Mouse (Mus musculus): Measurements from ENCODE around the gene Ryk. TPM values are rescaled to one million over a fixed set of nuclear protein-coding genes. Genes with fewer than 3 reads are reported as not detected.
A peak's percentile ranks its signal among the peaks of the same experiment; 100 is the strongest.

The Ryk gene
- polyA plus RNA-seq, 1 experiment from 2014 or later = 11.9 TPM

- Histone ChIP-seq H3K9me3 (no peaks in the 10 kb centered on the region), H3K4me1 (replicated peaks) (peaks cover 45% of the 10 kb centered on the region), H3K4me3 (peak overlapping the region; percentile 70), H3K27ac (replicated peaks) (no peak overlapping the region), H3K36me3 (no peaks in the 10 kb centered on the region), H3K4me2 (peak overlapping the region; percentile 67), H3K27me3 (no peaks in the 10 kb centered on the region), H3K9ac (peak overlapping the region; percentile 98)
- 53% methylated on average over 9 of the region's 9 CpGs for WGBS
- no peak for ATAC-seq (ENCODE audit: low read depth)
These were observed 1.6 kb downstream of the Ryk start for GRCm38 (mm10) chr9:102836279-102836678.

- Histone ChIP-seq H3K4me3 (no peak overlapping the region), H3K36me3 (no peaks in the 10 kb centered on the region), H3K27me3 (no peaks in the 10 kb centered on the region), H3K4me2 (peak overlapping the region; percentile 13; the same call in 1 of the 2 replicates), H3K9me3 (no peaks in the 10 kb centered on the region), H3K27ac (replicated peaks) (peak overlapping the region; percentile 42; the same call in 1 of the 2 replicates), H3K4me1 (replicated peaks) (peaks cover 76% of the 10 kb centered on the region), H3K9ac (peak overlapping the region; percentile 49)
- 40% methylated on average over 16 of the region's 16 CpGs for WGBS
- peak; percentile 44; the same call in 1 of the 2 replicates for ATAC-seq (ENCODE audit: low read depth)
These were observed 6.4 kb downstream of the Ryk start for GRCm38 (mm10) chr9:102840792-102841778.

DNA sequence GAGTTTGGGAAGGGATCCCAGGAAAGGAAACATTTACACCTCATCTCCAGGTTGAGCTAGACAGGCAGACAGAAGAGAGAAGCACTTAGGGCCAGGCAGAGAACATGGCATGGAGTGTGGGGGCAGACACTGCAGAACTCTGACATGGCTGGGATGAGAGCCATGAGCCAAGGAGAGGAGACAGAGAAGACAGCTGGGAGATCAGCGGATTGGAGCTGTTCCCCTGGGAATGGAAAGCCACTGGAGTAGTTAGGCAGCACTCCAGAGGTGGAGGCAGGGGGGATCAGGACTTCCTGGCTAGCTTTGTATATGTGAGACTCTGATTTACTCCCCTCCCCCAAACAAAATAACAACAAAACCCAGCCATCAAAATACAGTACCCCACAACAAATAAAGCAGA is 7.1 kb downstream of the Ryk start:
- Histone ChIP-seq H3K36me3 (no peaks in the 10 kb centered on the region), H3K4me2 (no peak overlapping the region), H3K9ac (no peak overlapping the region), H3K9me3 (no peaks in the 10 kb centered on the region), H3K4me1 (replicated peaks) (peaks cover 74% of the 10 kb centered on the region), H3K27me3 (no peaks in the 10 kb centered on the region), H3K4me3 (no peak overlapping the region), H3K27ac (replicated peaks) (no peak overlapping the region)
- WGBS = 29% methylated on average over 1 of the region's 1 CpGs
- no peak; the same call in 1 of the 2 replicates for ATAC-seq (ENCODE audit: low read depth)

DNA sequence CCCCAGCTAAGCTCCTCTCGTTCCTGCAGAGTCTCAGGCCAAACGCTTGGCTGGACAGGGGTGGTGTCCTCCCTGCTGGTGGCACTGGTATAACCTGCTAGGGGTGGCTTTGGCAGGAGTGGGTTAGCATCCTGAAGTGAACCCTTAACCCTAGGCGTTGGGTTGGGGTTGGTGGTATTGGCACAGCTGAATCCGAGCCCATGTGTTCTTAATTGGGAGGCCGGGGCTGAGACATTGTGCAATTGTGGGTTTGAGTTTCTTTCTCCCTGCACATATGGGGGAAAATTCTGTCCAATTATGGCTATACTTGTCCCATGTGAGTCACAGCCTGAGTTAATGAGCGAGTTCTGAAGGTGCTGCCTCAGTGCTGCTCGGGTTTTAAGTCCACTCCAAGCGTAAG is 7.8 kb downstream of the Ryk start:
- no peak overlapping the region for H3K9ac ChIP-seq
- H3K36me3 ChIP-seq = no peaks in the 10 kb centered on the region
- no peaks in the 10 kb centered on the region for H3K9me3 ChIP-seq
- H3K27ac ChIP-seq (replicated peaks) = no peak overlapping the region
- H3K4me1 ChIP-seq (replicated peaks) = peaks cover 74% of the 10 kb centered on the region
- WGBS = 74% methylated on average over 8 of the region's 8 CpGs
- ATAC-seq (ENCODE audit: low read depth) = no peak
- H3K4me2 ChIP-seq = no peak overlapping the region
- no peaks in the 10 kb centered on the region for H3K27me3 ChIP-seq
- H3K4me3 ChIP-seq = no peak overlapping the region

DNA sequence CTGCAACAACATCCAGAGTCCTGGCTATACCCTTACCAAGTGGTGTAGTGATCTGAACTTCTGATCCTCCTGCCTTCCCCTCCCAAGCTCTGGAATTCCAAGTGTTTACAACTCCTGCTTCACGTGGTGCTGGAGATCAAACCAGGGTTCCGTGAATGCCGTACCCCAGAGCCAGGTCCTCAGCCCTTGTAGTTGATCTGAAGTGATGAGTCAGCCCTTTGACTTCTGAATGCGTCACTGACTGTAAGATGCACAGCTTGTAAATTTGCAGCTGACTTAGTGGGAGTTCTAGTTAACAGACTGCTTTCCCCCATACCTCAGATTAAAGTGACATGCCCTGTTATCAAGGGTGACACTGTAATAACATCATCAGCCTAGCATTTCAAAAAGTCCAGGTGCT is 8.9 kb downstream of the Ryk start:
- Histone ChIP-seq H3K4me1 (replicated peaks) (peaks cover 82% of the 10 kb centered on the region), H3K36me3 (no peaks in the 10 kb centered on the region), H3K27me3 (no peaks in the 10 kb centered on the region), H3K27ac (replicated peaks) (no peak overlapping the region), H3K9ac (no peak overlapping the region), H3K9me3 (no peaks in the 10 kb centered on the region), H3K4me2 (no peak overlapping the region), H3K4me3 (no peak overlapping the region)
- ATAC-seq (ENCODE audit: low read depth) = no peak
- WGBS = 31% methylated on average over 4 of the region's 4 CpGs

DNA sequence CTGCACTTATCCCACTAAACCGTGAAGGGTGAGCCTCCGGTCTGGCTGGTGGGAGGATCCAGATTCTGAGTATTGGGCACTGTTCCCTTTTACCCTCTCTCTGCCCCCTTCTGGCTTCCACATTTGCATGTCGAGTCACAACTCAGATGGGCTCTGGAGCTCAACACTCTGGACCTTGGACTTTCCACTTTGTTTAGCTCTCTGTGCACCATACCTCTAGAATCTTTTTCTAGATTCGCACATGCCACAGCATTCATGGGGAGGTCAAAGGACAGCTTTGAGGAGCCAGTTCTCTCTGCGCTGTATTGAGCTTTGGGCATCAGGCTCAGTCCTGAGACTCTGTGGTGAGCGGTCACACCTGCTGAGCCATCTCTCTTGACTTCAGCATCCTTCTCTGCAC is 11.1 kb downstream of the Ryk start:
- no peak for ATAC-seq (ENCODE audit: low read depth)
- Histone ChIP-seq H3K27ac (replicated peaks) (no peak overlapping the region), H3K9me3 (no peaks in the 10 kb centered on the region), H3K4me1 (replicated peaks) (peaks cover 71% of the 10 kb centered on the region), H3K4me2 (no peak overlapping the region), H3K36me3 (no peaks in the 10 kb centered on the region), H3K27me3 (no peaks in the 10 kb centered on the region), H3K4me3 (no peak overlapping the region), H3K9ac (no peak overlapping the region)
- 73% methylated on average over 6 of the region's 6 CpGs for WGBS

- Histone ChIP-seq H3K27ac (replicated peaks) (no peak overlapping the region), H3K4me1 (replicated peaks) (peaks cover 66% of the 10 kb centered on the region), H3K4me3 (no peak overlapping the region), H3K36me3 (no peaks in the 10 kb centered on the region), H3K9me3 (no peaks in the 10 kb centered on the region), H3K4me2 (no peak overlapping the region), H3K9ac (no peak overlapping the region), H3K27me3 (no peaks in the 10 kb centered on the region)
- WGBS = 89% methylated on average over 5 of the region's 5 CpGs
- ATAC-seq (ENCODE audit: low read depth) = no peak
These were observed 11.6 kb downstream of the Ryk start for GRCm38 (mm10) chr9:102846348-102846747.

DNA sequence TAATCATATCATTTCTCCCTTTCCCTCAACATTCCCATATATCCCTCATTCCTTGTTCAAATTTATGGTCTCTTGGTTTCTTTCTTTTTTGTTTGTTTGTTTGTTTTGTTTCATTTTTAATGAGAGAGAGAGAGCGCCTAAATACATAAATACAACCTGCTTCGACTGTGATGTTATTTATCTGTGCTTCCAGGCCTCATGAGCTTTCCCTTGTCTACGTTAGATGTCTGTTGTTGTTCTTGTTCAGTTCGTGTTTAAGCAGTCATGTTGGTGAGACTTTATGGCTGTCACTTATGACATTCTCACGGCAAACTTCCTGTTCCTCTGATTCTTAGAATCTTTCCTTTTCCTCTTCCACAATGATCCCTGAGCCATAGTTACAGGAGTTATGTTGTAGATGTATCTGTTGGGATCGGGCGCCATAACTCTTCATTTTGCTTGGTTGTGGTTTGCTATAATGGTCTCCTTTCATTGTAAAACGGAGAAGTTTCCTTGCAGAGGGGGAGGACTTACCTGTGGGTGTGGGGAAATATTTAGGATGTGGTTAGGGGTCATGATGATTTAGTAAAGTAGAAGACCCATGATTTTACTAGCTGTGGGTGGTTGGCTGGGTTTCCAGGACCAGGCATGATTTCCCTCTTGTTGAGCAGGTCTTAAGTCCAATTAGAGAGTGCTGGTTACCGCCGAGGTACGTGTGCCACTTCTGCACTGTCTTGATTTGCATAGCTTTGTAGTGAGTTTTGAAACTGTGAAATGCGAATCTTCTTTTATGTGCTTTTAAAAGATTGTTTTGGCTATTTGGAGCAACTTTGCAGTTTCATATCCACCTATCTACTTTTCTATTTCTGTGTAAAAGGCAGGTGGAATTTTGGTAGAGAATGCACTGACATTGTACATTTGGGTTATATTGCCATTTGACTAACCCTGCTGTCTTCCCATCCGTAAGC is 17.6 kb downstream of the Ryk start:
- H3K4me1 ChIP-seq (replicated peaks) = peaks cover 17% of the 10 kb centered on the region
- no peak overlapping the region for H3K27ac ChIP-seq (replicated peaks)
- no peak overlapping the region for H3K4me3 ChIP-seq
- H3K36me3 ChIP-seq = no peaks in the 10 kb centered on the region
- no peak for ATAC-seq (ENCODE audit: low read depth)
- 93% methylated on average over 13 of the region's 13 CpGs for WGBS
- no peak overlapping the region for H3K9ac ChIP-seq
- H3K9me3 ChIP-seq = no peaks in the 10 kb centered on the region
- no peak overlapping the region for H3K4me2 ChIP-seq
- H3K27me3 ChIP-seq = no peaks in the 10 kb centered on the region

DNA sequence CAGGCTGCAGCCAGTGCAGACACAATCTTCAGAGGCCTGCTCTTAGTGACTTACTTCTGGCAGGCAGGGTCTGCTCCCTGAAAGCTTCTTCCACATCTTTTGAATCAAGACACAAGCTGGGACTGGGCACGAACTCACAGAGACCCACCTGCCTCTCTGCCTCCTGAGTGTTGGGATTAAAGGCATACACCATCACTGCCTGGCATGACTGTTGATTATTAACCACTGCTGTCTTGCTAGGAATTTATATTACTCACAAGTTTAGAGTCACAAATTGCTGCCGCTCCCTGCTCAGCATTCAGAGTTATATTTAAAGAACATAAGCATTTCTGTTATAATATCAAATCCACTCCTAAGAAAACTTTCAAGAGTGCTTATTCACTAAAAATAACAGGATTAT is 23.1 kb downstream of the Ryk start:
- no peaks in the 10 kb centered on the region for H3K9me3 ChIP-seq
- ATAC-seq (ENCODE audit: low read depth) = no peak
- no peaks in the 10 kb centered on the region for H3K27me3 ChIP-seq
- no peak overlapping the region for H3K4me3 ChIP-seq
- H3K4me1 ChIP-seq (replicated peaks) = peaks cover 28% of the 10 kb centered on the region
- no peak overlapping the region for H3K4me2 ChIP-seq
- no peak overlapping the region for H3K9ac ChIP-seq
- 87% methylated on average over 2 of the region's 2 CpGs for WGBS
- peaks cover 12% of the 10 kb centered on the region; the same call in 1 of the 2 replicates for H3K36me3 ChIP-seq
- no peak overlapping the region for H3K27ac ChIP-seq (replicated peaks)

- WGBS = 79% methylated on average over 5 of the region's 5 CpGs
- Histone ChIP-seq H3K36me3 (peaks cover 12% of the 10 kb centered on the region; the same call in 1 of the 2 replicates), H3K9me3 (no peaks in the 10 kb centered on the region), H3K9ac (no peak overlapping the region), H3K4me3 (no peak overlapping the region), H3K27ac (replicated peaks) (0 out of 2 replicates have a peak overlapping the region, but pooled peaks have one; percentile 1), H3K4me2 (no peak overlapping the region), H3K4me1 (replicated peaks) (peaks cover 31% of the 10 kb centered on the region), H3K27me3 (no peaks in the 10 kb centered on the region)
- no peak for ATAC-seq (ENCODE audit: low read depth)
These were observed 23.6 kb downstream of the Ryk start for GRCm38 (mm10) chr9:102858283-102858682.

- Histone ChIP-seq H3K36me3 (peaks cover 12% of the 10 kb centered on the region; the same call in 1 of the 2 replicates), H3K4me3 (no peak overlapping the region), H3K4me1 (replicated peaks) (peaks cover 42% of the 10 kb centered on the region), H3K9ac (no peak overlapping the region), H3K27me3 (no peaks in the 10 kb centered on the region), H3K4me2 (no peak overlapping the region), H3K27ac (replicated peaks) (no peak overlapping the region), H3K9me3 (no peaks in the 10 kb centered on the region)
- 49% methylated on average over 5 of the region's 5 CpGs for WGBS
- ATAC-seq (ENCODE audit: low read depth) = no peak
These were observed 24.7 kb downstream of the Ryk start for GRCm38 (mm10) chr9:102859399-102859798.

DNA sequence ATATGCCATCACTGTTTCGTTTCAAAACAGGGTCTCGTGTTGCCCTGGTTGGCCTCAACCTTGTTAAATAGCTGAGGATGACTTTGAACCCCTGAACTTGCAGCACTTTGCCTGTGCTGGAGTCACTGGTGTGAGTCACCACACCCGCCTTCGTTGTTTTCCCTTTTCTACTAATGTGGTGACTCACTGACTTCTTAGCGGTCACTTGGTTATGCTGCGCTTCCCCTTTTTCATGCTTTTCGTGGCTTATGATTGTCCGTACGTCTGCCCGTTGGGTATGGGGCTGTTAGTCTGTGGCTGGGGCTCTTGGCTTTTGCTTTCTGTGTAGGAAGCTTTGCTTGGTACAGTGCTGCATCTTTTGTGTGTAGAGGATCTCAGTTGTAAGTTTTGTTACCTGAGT is 25.2 kb downstream of the Ryk start:
- Histone ChIP-seq H3K9me3 (no peaks in the 10 kb centered on the region), H3K27me3 (no peaks in the 10 kb centered on the region), H3K36me3 (peaks cover 12% of the 10 kb centered on the region; the same call in 1 of the 2 replicates), H3K4me1 (replicated peaks) (peaks cover 48% of the 10 kb centered on the region), H3K4me2 (no peak overlapping the region), H3K27ac (replicated peaks) (no peak overlapping the region), H3K4me3 (no peak overlapping the region), H3K9ac (no peak overlapping the region)
- whole genome bisulfite sequencing = 95% methylated on average over 10 of the region's 10 CpGs
- ATAC-seq (ENCODE audit: low read depth) = no peak

Data from neural tube, embryonic 13.5 days (tissue).